Mouse (Mus musculus): ENCODE measurements around the gene Fli1. TPM values are rescaled to one million over a fixed set of nuclear protein-coding genes. Genes with fewer than 3 reads are reported as not detected.

Gene Fli1
- polyA plus RNA-seq, 1 experiment from 2014 or later: 34.9 TPM

GRCm38 (mm10) chr9:32445789-32446188, 96.9 kb downstream of the Fli1 start:
- 60% methylated on average over 3 of the region's 3 CpGs for WGBS
- H3K4me2 ChIP-seq (ENCODE audit: low read depth, low read length): no peak overlapping the region
- ATAC-seq (ENCODE audit: low read depth): no peak

GRCm38 (mm10) chr9:32444453-32445201, 98.0 kb downstream of the Fli1 start:
- Histone ChIP-seq H3K4me2 (ENCODE audit: low read depth, low read length) (no peak overlapping the region), H3K9ac (ENCODE audit: low read length) (no peak overlapping the region), H3K9me3 (ENCODE audit: control insufficient read depth, low read length) (no peaks in the 10 kb centered on the region), H3K36me3 (ENCODE audit: control insufficient read depth, insufficient read depth, low read length) (no peaks in the 10 kb centered on the region; the same call in 1 of the 2 replicates), H3K4me1 (replicated peaks; ENCODE audit: control insufficient read depth, insufficient read depth, low read length) (peaks cover 6% of the 10 kb centered on the region; the same call in 1 of the 2 replicates), H3K4me3 (ENCODE audit: low read length) (no peak overlapping the region), H3K27ac (ENCODE audit: low read length) (peak overlapping the region; percentile 16; the same call in 1 of the 2 replicates), H3K27me3 (ENCODE audit: control insufficient read depth, insufficient read depth, low read depth, low read length) (no peaks in the 10 kb centered on the region)
- 44% methylated on average over 6 of the region's 6 CpGs for WGBS
- ATAC-seq (ENCODE audit: low read depth): peak; percentile 71

More at GRCm38 (mm10) chr9:32445789-32446188, 96.9 kb downstream of the Fli1 start:
- Histone ChIP-seq H3K27me3 (ENCODE audit: control insufficient read depth, insufficient read depth, low read depth, low read length) (no peaks in the 10 kb centered on the region), H3K4me1 (replicated peaks; ENCODE audit: control insufficient read depth, insufficient read depth, low read length) (peaks cover 6% of the 10 kb centered on the region; the same call in 1 of the 2 replicates), H3K9ac (ENCODE audit: low read length) (no peak overlapping the region), H3K27ac (ENCODE audit: low read length) (no peak overlapping the region), H3K9me3 (ENCODE audit: control insufficient read depth, low read length) (no peaks in the 10 kb centered on the region), H3K36me3 (ENCODE audit: control insufficient read depth, insufficient read depth, low read length) (no peaks in the 10 kb centered on the region; the same call in 1 of the 2 replicates), H3K4me3 (ENCODE audit: low read length) (no peak overlapping the region)

- no peak overlapping the region for H3K4me2 ChIP-seq (ENCODE audit: low read depth, low read length)
- H3K4me3 ChIP-seq (ENCODE audit: low read length): no peak overlapping the region
- ATAC-seq (ENCODE audit: low read depth): peak; percentile 41; the same call in 1 of the 2 replicates
- 30% methylated on average over 6 of the region's 6 CpGs for WGBS
- H3K27me3 ChIP-seq (ENCODE audit: control insufficient read depth, insufficient read depth, low read depth, low read length): no peaks in the 10 kb centered on the region
- H3K27ac ChIP-seq (ENCODE audit: low read length): no peak overlapping the region
- H3K4me1 ChIP-seq (replicated peaks; ENCODE audit: control insufficient read depth, insufficient read depth, low read length): peaks cover 6% of the 10 kb centered on the region; the same call in 1 of the 2 replicates
- no peaks in the 10 kb centered on the region for H3K9me3 ChIP-seq (ENCODE audit: control insufficient read depth, low read length)
- H3K36me3 ChIP-seq (ENCODE audit: control insufficient read depth, insufficient read depth, low read length): no peaks in the 10 kb centered on the region; the same call in 1 of the 2 replicates
- H3K9ac ChIP-seq (ENCODE audit: low read length): no peak overlapping the region
Measured at GRCm38 (mm10) chr9:32443817-32444216, 98.8 kb downstream of the Fli1 start.

GRCm38 (mm10) chr9:32443115-32443514, 99.5 kb downstream of the Fli1 start:
- no peak for ATAC-seq (ENCODE audit: low read depth)
- Histone ChIP-seq H3K27me3 (ENCODE audit: control insufficient read depth, insufficient read depth, low read depth, low read length) (no peaks in the 10 kb centered on the region), H3K27ac (ENCODE audit: low read length) (no peak overlapping the region), H3K4me3 (ENCODE audit: low read length) (no peak overlapping the region), H3K36me3 (ENCODE audit: control insufficient read depth, insufficient read depth, low read length) (no peaks in the 10 kb centered on the region; the same call in 1 of the 2 replicates), H3K9ac (ENCODE audit: low read length) (no peak overlapping the region), H3K4me1 (replicated peaks; ENCODE audit: control insufficient read depth, insufficient read depth, low read length) (peaks cover 6% of the 10 kb centered on the region; the same call in 1 of the 2 replicates), H3K9me3 (ENCODE audit: control insufficient read depth, low read length) (no peaks in the 10 kb centered on the region), H3K4me2 (ENCODE audit: low read depth, low read length) (no peak overlapping the region)
- 54% methylated on average over 3 of the region's 3 CpGs for WGBS

DNA sequence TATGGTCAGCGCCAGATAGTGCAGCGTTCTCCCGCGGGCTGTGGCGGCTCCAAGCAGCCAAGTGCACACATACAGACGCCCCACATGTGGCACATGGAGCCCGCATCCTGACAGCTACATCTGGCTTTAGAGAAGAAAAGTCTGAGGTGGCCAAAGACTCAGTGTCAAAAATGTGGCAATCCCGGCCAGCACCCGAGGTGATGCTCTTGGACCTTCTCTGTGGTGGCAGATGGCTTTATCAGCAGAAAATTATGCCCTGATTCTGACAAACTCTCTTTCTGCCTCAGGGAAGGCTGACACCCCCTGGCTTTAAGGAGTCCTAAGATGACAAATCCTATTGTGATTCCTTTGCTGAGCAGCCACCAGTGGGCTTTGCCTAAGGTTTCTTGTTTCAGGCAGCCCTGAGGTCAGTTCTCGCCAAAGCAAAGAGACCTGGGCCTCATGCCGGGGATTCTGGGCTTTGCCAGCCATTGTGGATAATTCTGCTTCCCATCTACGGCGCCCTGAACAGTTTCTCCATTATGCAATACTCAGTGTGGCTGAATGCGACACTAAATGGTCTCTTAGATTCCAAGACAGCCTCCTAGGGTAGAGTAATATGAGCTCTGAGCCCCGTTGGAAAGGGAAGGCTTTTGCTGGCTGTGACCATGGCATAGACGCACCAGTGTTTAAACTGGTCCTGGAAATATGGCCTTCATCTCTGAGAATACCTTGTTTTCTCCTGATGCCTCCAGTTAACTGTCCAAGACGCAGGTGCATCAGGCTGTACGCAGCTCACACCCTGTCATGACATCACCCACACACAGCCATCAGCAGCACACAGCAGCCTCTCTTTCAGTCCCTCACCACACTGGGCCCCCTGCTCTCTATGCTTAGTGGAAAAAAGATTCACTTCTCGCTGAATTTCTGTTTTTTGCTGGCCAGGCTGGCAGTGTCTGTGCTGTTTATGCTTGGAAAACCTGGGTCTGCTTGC, 108.1 kb downstream of the Fli1 start:
- H3K27ac ChIP-seq (ENCODE audit: low read length): no peak overlapping the region
- no peak overlapping the region for H3K4me3 ChIP-seq (ENCODE audit: low read length)
- no peak overlapping the region for H3K9ac ChIP-seq (ENCODE audit: low read length)
- ATAC-seq (ENCODE audit: low read depth): peak; percentile 56; the same call in 1 of the 2 replicates
- no peaks in the 10 kb centered on the region for H3K27me3 ChIP-seq (ENCODE audit: control insufficient read depth, insufficient read depth, low read depth, low read length)
- 50% methylated on average over 19 of the region's 19 CpGs for WGBS
- H3K4me1 ChIP-seq (replicated peaks; ENCODE audit: control insufficient read depth, insufficient read depth, low read length): no peaks in the 10 kb centered on the region
- no peak overlapping the region for H3K4me2 ChIP-seq (ENCODE audit: low read depth, low read length)
- no peaks in the 10 kb centered on the region for H3K36me3 ChIP-seq (ENCODE audit: control insufficient read depth, insufficient read depth, low read length)
- H3K9me3 ChIP-seq (ENCODE audit: control insufficient read depth, low read length): no peaks in the 10 kb centered on the region

DNA sequence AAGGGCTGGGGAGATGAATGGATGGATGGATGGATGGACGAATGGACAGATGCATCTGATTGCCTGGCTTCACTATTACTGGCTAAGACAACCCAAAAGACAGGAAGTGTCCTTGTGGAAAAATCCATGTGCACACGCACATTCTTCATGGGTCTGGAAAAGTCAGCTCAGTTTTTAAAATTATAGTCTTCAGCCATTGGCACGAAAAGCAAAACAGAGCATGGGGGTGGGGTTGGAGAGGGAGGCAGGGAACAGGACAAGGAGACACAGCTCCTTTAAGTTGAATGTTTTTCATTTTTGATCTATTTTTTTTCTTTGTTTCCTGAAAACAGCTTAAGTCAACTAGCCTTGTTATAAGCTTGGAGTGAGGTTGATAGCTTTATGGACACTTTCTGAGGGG, 111.6 kb downstream of the Fli1 start:
- no peak overlapping the region for H3K9ac ChIP-seq (ENCODE audit: low read length)
- no peaks in the 10 kb centered on the region for H3K4me1 ChIP-seq (replicated peaks; ENCODE audit: control insufficient read depth, insufficient read depth, low read length)
- 85% methylated on average over 3 of the region's 3 CpGs for WGBS
- no peaks in the 10 kb centered on the region for H3K9me3 ChIP-seq (ENCODE audit: control insufficient read depth, low read length)
- H3K4me2 ChIP-seq (ENCODE audit: low read depth, low read length): no peak overlapping the region
- H3K27me3 ChIP-seq (ENCODE audit: control insufficient read depth, insufficient read depth, low read depth, low read length): no peaks in the 10 kb centered on the region
- H3K4me3 ChIP-seq (ENCODE audit: low read length): no peak overlapping the region
- no peak overlapping the region for H3K27ac ChIP-seq (ENCODE audit: low read length)
- H3K36me3 ChIP-seq (ENCODE audit: control insufficient read depth, insufficient read depth, low read length): no peaks in the 10 kb centered on the region
- ATAC-seq (ENCODE audit: low read depth): no peak

- H3K9me3 ChIP-seq (ENCODE audit: control insufficient read depth, low read length): no peaks in the 10 kb centered on the region
- H3K27ac ChIP-seq (ENCODE audit: low read length): no peak overlapping the region
- no peak overlapping the region for H3K9ac ChIP-seq (ENCODE audit: low read length)
- H3K4me3 ChIP-seq (ENCODE audit: low read length): no peak overlapping the region
- H3K4me1 ChIP-seq (replicated peaks; ENCODE audit: control insufficient read depth, insufficient read depth, low read length): no peaks in the 10 kb centered on the region
- no peaks in the 10 kb centered on the region for H3K27me3 ChIP-seq (ENCODE audit: control insufficient read depth, insufficient read depth, low read depth, low read length)
- H3K36me3 ChIP-seq (ENCODE audit: control insufficient read depth, insufficient read depth, low read length): no peaks in the 10 kb centered on the region
- no peak overlapping the region for H3K4me2 ChIP-seq (ENCODE audit: low read depth, low read length)
- ATAC-seq (ENCODE audit: low read depth): no peak
- WGBS: 74% methylated on average over 7 of the region's 7 CpGs
Measured at GRCm38 (mm10) chr9:32425321-32425720, 117.3 kb downstream of the Fli1 start.

DNA sequence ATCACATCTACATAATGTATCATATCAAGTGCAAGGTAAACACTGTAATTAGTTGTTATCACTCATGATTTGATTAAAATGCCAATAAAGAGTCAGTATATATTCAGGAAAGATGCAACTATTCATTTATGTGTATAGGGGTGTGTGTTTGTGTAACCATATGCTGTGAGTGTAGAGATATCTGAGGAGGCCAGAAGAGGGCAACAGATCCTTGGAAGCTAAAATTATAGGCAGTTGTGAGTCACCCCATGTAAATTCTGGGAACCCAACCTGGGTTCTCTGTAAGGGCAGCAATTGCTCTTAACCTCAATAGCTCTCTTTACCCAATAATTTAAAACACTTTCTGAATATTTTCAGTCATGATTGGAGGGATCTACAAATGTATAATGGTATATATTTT, 122.0 kb downstream of the Fli1 start:
- Histone ChIP-seq H3K27me3 (ENCODE audit: control insufficient read depth, insufficient read depth, low read depth, low read length) (no peaks in the 10 kb centered on the region), H3K36me3 (ENCODE audit: control insufficient read depth, insufficient read depth, low read length) (no peaks in the 10 kb centered on the region), H3K27ac (ENCODE audit: low read length) (no peak overlapping the region), H3K4me3 (ENCODE audit: low read length) (no peak overlapping the region), H3K9me3 (ENCODE audit: control insufficient read depth, low read length) (no peaks in the 10 kb centered on the region), H3K4me1 (replicated peaks; ENCODE audit: control insufficient read depth, insufficient read depth, low read length) (no peaks in the 10 kb centered on the region), H3K4me2 (ENCODE audit: low read depth, low read length) (no peak overlapping the region), H3K9ac (ENCODE audit: low read length) (no peak overlapping the region)
- no peak for ATAC-seq (ENCODE audit: low read depth)

Data from lung, embryonic 16.5 days (tissue).